8 mouse cellular contexts compared by ENCODE assay signal in genomic region chr4:118620279-118620966, GRCm38 (mm10). TPM values are rescaled to one million over a fixed set of nuclear protein-coding genes. Genes with fewer than 3 reads are reported as not detected.
DNase-seq lines count a peak whose midpoint lies in the region; ATAC-seq and TF ChIP-seq lines count a peak whose summit lies in the region.

Cfap57 (minus strand) TSS chr4:118620777.
Ebna1bp2 (plus strand) TSS chr4:118620799.

- peaks cover 26% of the 10 kb centered on the region for H3K36me3 ChIP-seq in heart, embryonic 10.5 days
- H3K36me3 ChIP-seq in kidney, embryonic 15.5 days = peaks cover 28% of the 10 kb centered on the region

- WGBS in heart, embryonic 10.5 days = under 1% methylated on average over 40 of the region's 41 CpGs
- 1% methylated on average over 40 of the region's 41 CpGs for WGBS in kidney, embryonic 15.5 days

- H3K4me3 ChIP-seq in bone marrow macrophage, adult 2 months (ENCODE audit: insufficient read depth, low read length) = peak within 1 kb of the TSS; percentile 98
- peak within 1 kb of the TSS; percentile 93 for H3K4me3 ChIP-seq in embryonic fibroblast, embryonic 13.5 days (ENCODE audit: insufficient read depth, low read length)
- peak within 1 kb of the TSS; percentile 80 for H3K4me3 ChIP-seq in heart, embryonic 10.5 days
- H3K4me3 ChIP-seq in kidney, embryonic 15.5 days (replicated peaks) = peak within 1 kb of the TSS; percentile 84

- ATAC-seq in kidney, embryonic 15.5 days (replicated peaks; ENCODE audit: low FRiP score) = peak; percentile 93
- peak; percentile 89 for ATAC-seq in monocyte, adult 5-6 weeks (replicated peaks; ENCODE audit: insufficient number of reproducible peaks, low FRiP score, low TSS enrichment, poor library complexity, severe bottlenecking)

- no peak for TF ChIP-seq POLR2A in bone marrow macrophage, adult 2 months (IDR thresholded peaks at IDR 0.05; ENCODE audit: borderline replicate concordance, low read depth, low read length)
- peak; percentile 78 for TF ChIP-seq POLR2A in embryonic fibroblast, embryonic 13.5 days (IDR thresholded peaks at IDR 0.05; ENCODE audit: low read depth, low read length)

- H3K27ac ChIP-seq in bone marrow macrophage, adult 2 months (ENCODE audit: insufficient read depth, low read depth, low read length) = peak within 1 kb of the TSS; percentile 21
- H3K27ac ChIP-seq in embryonic fibroblast, embryonic 13.5 days (ENCODE audit: insufficient read depth, low read length) = no peak within 1 kb of the TSS
- peak within 1 kb of the TSS; percentile 74 for H3K27ac ChIP-seq in heart, embryonic 10.5 days
- H3K27ac ChIP-seq in kidney, embryonic 15.5 days = peak within 1 kb of the TSS; percentile 54; the same call in 1 of the 2 replicates

- peaks cover 5% of the 10 kb centered on the region for H3K4me1 ChIP-seq in bone marrow macrophage, adult 2 months (ENCODE audit: control insufficient read depth, insufficient read depth, low read length)
- peaks cover 4% of the 10 kb centered on the region; the same call in 1 of the 2 replicates for H3K4me1 ChIP-seq in embryonic fibroblast, embryonic 13.5 days (ENCODE audit: control insufficient read depth, insufficient read depth, low read length)
- peaks cover 10% of the 10 kb centered on the region for H3K4me1 ChIP-seq in heart, embryonic 10.5 days
- H3K4me1 ChIP-seq in kidney, embryonic 15.5 days = peaks cover 11% of the 10 kb centered on the region

- H3K9me3 ChIP-seq in heart, embryonic 10.5 days = 0 out of 2 replicates have a peak, but pooled peaks cover 4% of the 10 kb centered on the region
- H3K9me3 ChIP-seq in kidney, embryonic 15.5 days (replicated peaks) = no peaks in the 10 kb centered on the region

- TF ChIP-seq CTCF in bone marrow macrophage, adult 2 months (IDR thresholded peaks at IDR 0.05; ENCODE audit: low read depth, low read length) = no peak
- TF ChIP-seq CTCF in embryonic fibroblast, embryonic 13.5 days (IDR thresholded peaks at IDR 0.05; ENCODE audit: borderline replicate concordance, insufficient read depth, low read length) = no peak

- H3K27me3 ChIP-seq in heart, embryonic 10.5 days (ENCODE audit: insufficient read depth, poor library complexity, severe bottlenecking) = no peaks in the 10 kb centered on the region
- no peaks in the 10 kb centered on the region for H3K27me3 ChIP-seq in kidney, embryonic 15.5 days

- H3K4me2 ChIP-seq in kidney, embryonic 15.5 days = peak within 1 kb of the TSS; percentile 71

- peak within 1 kb of the TSS; percentile 65 for H3K9ac ChIP-seq in kidney, embryonic 15.5 days

- DNase-seq in A20 (ENCODE audit: low read depth, low spot score) (peak; percentile 96), liver (peak; percentile 86)
- DNase-seq in heart, embryonic 10.5 days (ENCODE audit: low spot score) = peak; percentile 96
- DNase-seq in spleen, postnatal 4 days (ENCODE audit: low spot score in 2 of 2) = peak; percentile 85 to 90

RNA-seq across cellular contexts. Expression of gene Cfap57, which starts in this region (rescaled TPM):
- not detected in 2 replicates for polyA plus RNA-seq in bone marrow macrophage, adult 2 months (2012; ENCODE audit: insufficient read depth, insufficient read length, missing spikeins)
- not detected in 2 replicates for polyA plus RNA-seq in embryonic fibroblast, embryonic 13.5 days (2011; ENCODE audit: insufficient read length, low read depth, missing spikeins)
- 0.84 and 1.1 TPM in 2 replicates for polyA plus RNA-seq in heart, embryonic 10.5 days (2016; fragmentation: Nextera tagmentation; extraction: Ambion mirVana)
- 0.21 and 0.22 TPM in 2 replicates for polyA plus RNA-seq in kidney, embryonic 15.5 days (2015; fragmentation: Nextera tagmentation; extraction: Ambion mirVana)
- total RNA-seq in monocyte, adult 5-6 weeks (2017) = not detected in 3 replicates

RNA-seq across cellular contexts. Expression of gene Ebna1bp2, which starts in this region (rescaled TPM):
- polyA plus RNA-seq in bone marrow macrophage, adult 2 months (2012; ENCODE audit: insufficient read depth, insufficient read length, missing spikeins) = 27.3 and 36.7 TPM in 2 replicates
- 66.1 and 75.0 TPM in 2 replicates for polyA plus RNA-seq in embryonic fibroblast, embryonic 13.5 days (2011; ENCODE audit: insufficient read length, low read depth, missing spikeins)
- 110 and 166 TPM in 2 replicates for polyA plus RNA-seq in heart, embryonic 10.5 days (2016; fragmentation: Nextera tagmentation; extraction: Ambion mirVana)
- polyA plus RNA-seq in kidney, embryonic 15.5 days (2015; fragmentation: Nextera tagmentation; extraction: Ambion mirVana) = 148 and 163 TPM in 2 replicates
- 40.9 to 70.6 TPM (median 54.9 TPM) in 3 replicates for total RNA-seq in monocyte, adult 5-6 weeks (2017)
